Mouse (Mus musculus) CH12.LX (cell line): ENCODE results near the gene Gm4871. TPM values are rescaled to one million over a fixed set of nuclear protein-coding genes. Genes with fewer than 3 reads are reported as not detected.
A peak's percentile ranks its signal among the peaks of the same experiment; 100 is the strongest.

ENCODE experiments used
- DNase-seq: peaks from one replicate; pipeline ENCODE4 v3.0.0-alpha.2; 2013; ENCODE audit errors: extremely low read depth
- H3K27ac ChIP-seq: 2 replicates; pipeline ENCODE4 v1.5.1; 2012; ENCODE audit warnings: low read depth, mild to moderate bottlenecking, control low read depth, moderate library complexity; ENCODE audit not compliant: insufficient read depth
- H3K27me3 ChIP-seq: replicated peaks from 2 replicates; pipeline ENCODE3; 2012; ENCODE audit warnings: inconsistent platforms
- H3K36me3 ChIP-seq, 2 experiments: replicated peaks in 1 of 2; 2 replicates each; pipeline versions ENCODE3 to v1.6.1; 2012; ENCODE audit warnings: inconsistent platforms in 1 of 2, low read length in 1 of 2, mild to moderate bottlenecking in 1 of 2, mixed read lengths in 1 of 2, moderate library complexity in 1 of 2; ENCODE audit not compliant: control insufficient read depth in 1 of 2, insufficient read depth in 1 of 2
- H3K4me1 ChIP-seq, 2 experiments: 2 replicates each; pipeline ENCODE4 v1.6.1; 2012; ENCODE audit warnings: inconsistent platforms in 1 of 2, moderate library complexity in 1 of 2; ENCODE audit not compliant: insufficient read depth in 2 of 2, control insufficient read depth in 1 of 2
- H3K4me2 ChIP-seq: 2 replicates; pipeline ENCODE4 v1.6.1; 2012; ENCODE audit warnings: low read depth, mild to moderate bottlenecking, control low read depth; ENCODE audit not compliant: poor library complexity, insufficient read depth, severe bottlenecking
- H3K4me3 ChIP-seq, 3 experiments: fragments of 150-350 bp in 1 of 3; sonication (generic) in 1 of 3; replicated peaks in 1 of 3; 2 replicates each; pipeline versions ENCODE3 to v1.5.1; 2011 to 2012; ENCODE audit warnings: low read depth in 2 of 3, low read length in 2 of 3, mild to moderate bottlenecking in 2 of 3, moderate library complexity in 2 of 3, control low read depth in 1 of 3, improper control_type of control experiment in 1 of 3, inconsistent platforms in 1 of 3, mixed read lengths in 1 of 3; ENCODE audit not compliant: poor library complexity in 1 of 3
- H3K79me2 ChIP-seq: replicated peaks from 2 replicates; pipeline ENCODE4 v1.6.1; 2012; ENCODE audit warnings: mild to moderate bottlenecking, moderate library complexity; ENCODE audit not compliant: control insufficient read depth, poor library complexity, insufficient read depth, severe bottlenecking; ENCODE audit errors: extremely low read depth
- H3K9ac ChIP-seq: 2 replicates; pipeline ENCODE4 v1.6.1; 2012; ENCODE audit warnings: low read depth, mild to moderate bottlenecking, control low read depth, moderate library complexity; ENCODE audit not compliant: insufficient read depth
- H3K9me3 ChIP-seq: replicated peaks from 2 replicates; pipeline ENCODE3; 2012; ENCODE audit warnings: low read length, inconsistent platforms, mixed read lengths
- CHD1 ChIP-seq: IDR thresholded peaks from 2 replicates; pipeline ENCODE4 v1.6.1; 2012; ENCODE audit warnings: low read depth, low read length, improper control_type of control experiment, inconsistent platforms
- CHD2 ChIP-seq: IDR thresholded peaks from 2 replicates; pipeline ENCODE4 v1.6.1; 2011; ENCODE audit warnings: low read length, improper control_type of control experiment
- CTCF ChIP-seq, 2 experiments: IDR thresholded peaks in 1 of 2; conservative IDR thresholded peaks in 1 of 2; 2 replicates each; pipeline ENCODE4 v1.5.1; 2011 to 2012; ENCODE audit warnings: low read depth in 2 of 2, low read length in 2 of 2, improper control_type of control experiment in 1 of 2, inconsistent platforms in 1 of 2, mild to moderate bottlenecking in 1 of 2, moderate library complexity in 1 of 2
- E2F4 ChIP-seq: IDR thresholded peaks from 2 replicates; pipeline ENCODE4 v1.6.1; 2011; ENCODE audit warnings: low read depth, low read length, improper control_type of control experiment; ENCODE audit not compliant: insufficient replicate concordance
- EP300 ChIP-seq: IDR thresholded peaks from 2 replicates; pipeline ENCODE4 v1.6.1; 2011; ENCODE audit warnings: low read length, improper control_type of control experiment
- ETS1 ChIP-seq: conservative IDR thresholded peaks from 2 replicates; pipeline ENCODE4 v1.6.1; 2012; ENCODE audit warnings: low read depth, mild to moderate bottlenecking, inconsistent platforms, low read length, improper control_type of control experiment, moderate library complexity
- GABPA ChIP-seq: IDR thresholded peaks from 2 replicates; pipeline ENCODE4 v1.6.1; 2012; ENCODE audit warnings: low read depth, low read length, improper control_type of control experiment, inconsistent platforms; ENCODE audit not compliant: insufficient replicate concordance
- JUN ChIP-seq: IDR thresholded peaks from 2 replicates; pipeline ENCODE4 v1.6.1; 2011; ENCODE audit warnings: low read depth, mild to moderate bottlenecking, low read length, improper control_type of control experiment, moderate library complexity; ENCODE audit not compliant: insufficient read depth
- KAT2A ChIP-seq: IDR thresholded peaks from 2 replicates; pipeline ENCODE4 v1.6.1; 2012; ENCODE audit warnings: low read length, improper control_type of control experiment, inconsistent platforms; ENCODE audit not compliant: insufficient replicate concordance
- MAFK ChIP-seq: IDR thresholded peaks from 2 replicates; pipeline ENCODE4 v1.6.1; 2011; ENCODE audit warnings: low read length, improper control_type of control experiment; ENCODE audit not compliant: insufficient replicate concordance
- MAX ChIP-seq: IDR thresholded peaks from 2 replicates; pipeline ENCODE4 v1.6.1; 2011; ENCODE audit warnings: low read length, improper control_type of control experiment
- MXI1 ChIP-seq: IDR thresholded peaks from 2 replicates; pipeline ENCODE4 v1.6.1; 2011; ENCODE audit warnings: mild to moderate bottlenecking, low read depth, low read length, improper control_type of control experiment
- MYC ChIP-seq: IDR thresholded peaks from 2 replicates; pipeline ENCODE4 v1.6.1; 2011; ENCODE audit warnings: low read depth, mild to moderate bottlenecking, improper control_type of control experiment, low read length
- NELFE ChIP-seq: IDR thresholded peaks from 2 replicates; pipeline ENCODE4 v1.6.1; 2011; ENCODE audit warnings: low read depth, low read length, improper control_type of control experiment
- NRF1 ChIP-seq: IDR thresholded peaks from 2 replicates; pipeline ENCODE4 v1.6.1; 2014; ENCODE audit warnings: low read depth, mild to moderate bottlenecking, inconsistent platforms, low read length, improper control_type of control experiment, moderate library complexity
- POLR2A ChIP-seq: IDR thresholded peaks from 2 replicates; pipeline ENCODE4 v1.6.1; 2011; ENCODE audit warnings: low read depth, mild to moderate bottlenecking, improper control_type of control experiment, low read length
- SIN3A ChIP-seq: IDR thresholded peaks from 2 replicates; pipeline ENCODE4 v1.6.1; 2012; ENCODE audit warnings: low read length, improper control_type of control experiment, inconsistent platforms
- SMC3 ChIP-seq: IDR thresholded peaks from 2 replicates; pipeline ENCODE4 v1.6.1; 2011; ENCODE audit warnings: low read depth, low read length, improper control_type of control experiment
- TBP ChIP-seq: conservative IDR thresholded peaks from 2 replicates; pipeline ENCODE4 v1.6.1; 2011; ENCODE audit warnings: low read depth, low read length, improper control_type of control experiment
- TCF12 ChIP-seq: IDR thresholded peaks from 2 replicates; pipeline ENCODE4 v1.6.1; 2014; ENCODE audit warnings: low read depth, mild to moderate bottlenecking, inconsistent platforms, low read length, improper control_type of control experiment
- USF2 ChIP-seq: conservative IDR thresholded peaks from 2 replicates; pipeline ENCODE4 v1.6.1; 2011; ENCODE audit warnings: low read depth, low read length, improper control_type of control experiment
- ZC3H11A ChIP-seq: IDR thresholded peaks from 2 replicates; pipeline ENCODE4 v1.6.1; 2012; ENCODE audit warnings: low read depth, mild to moderate bottlenecking, inconsistent platforms, low read length, improper control_type of control experiment
- ZNF384 ChIP-seq: IDR thresholded peaks from 2 replicates; pipeline ENCODE4 v1.6.1; 2012; ENCODE audit warnings: low read depth, low read length, improper control_type of control experiment, inconsistent platforms
- dilution Hi-C: fragments of 300-500 bp; cut with MboI; formaldehyde crosslinking; loops from 2 replicates; pipeline ENCODE4 v1.14.3; 2020; ENCODE audit warnings: low sequenced_read_pairs; ENCODE audit not compliant: extremely low pct_unique_long_range_greater_than_20kb, extremely low pct_ligation_motif_present
- in situ Hi-C: fragments of 300-500 bp; cut with MboI; formaldehyde crosslinking; loops from 3 replicates; pipeline ENCODE4 v1.14.3; 2019; ENCODE audit warnings: low sequenced_read_pairs, low pct_ligation_motif_present, low pct_unique_long_range_greater_than_20kb, mixed read lengths
- polyA plus RNA-seq: library from polyadenylated mRNA; unstranded; fragments of >175 nt; gene quantifications from 2 replicates; pipeline ENCODE4 v1.2.1, GENCODE M21; 2012; ENCODE audit warnings: low read depth; ENCODE audit not compliant: insufficient read length
- total RNA-seq, 2 experiments: library from RNA; depleted of rRNA; stranded (reverse); fragments of 300-350 nt in 1 of 2; fragments of >200 nt in 1 of 2; gene quantifications; 2 replicates each; pipeline ENCODE4 v1.2.3; 2012 to 2014

The Gm4871 gene
- total and polyA plus RNA-seq, 3 experiments, result not detected

DNA sequence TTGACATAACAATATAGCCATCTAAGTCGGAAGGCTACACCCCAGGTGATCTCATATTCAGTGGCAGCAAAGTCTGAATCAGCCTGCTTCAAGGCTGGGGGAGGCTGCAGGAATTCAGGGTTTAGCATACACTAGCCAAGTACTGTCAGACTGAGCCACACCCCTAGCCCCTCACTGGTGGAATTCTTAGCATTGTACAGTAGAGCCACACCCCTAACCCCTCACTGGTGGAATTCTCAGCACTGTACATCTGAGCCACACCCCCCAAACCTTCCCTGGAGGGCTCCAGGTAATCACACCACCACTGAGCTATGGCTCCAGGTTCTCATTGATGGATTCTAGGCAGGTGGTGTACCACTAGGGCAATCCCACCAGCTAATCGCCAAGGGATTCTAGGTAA is 27.0 kb upstream of the Gm4871 start:
- no peak for TF ChIP-seq CHD2
- no peak for TF ChIP-seq TCF12
- no peak for TF ChIP-seq GABPA
- no peak for TF ChIP-seq SIN3A
- TF ChIP-seq MAFK, result no peak
- TF ChIP-seq TBP, result no peak
- no peak for TF ChIP-seq MXI1
- no peak for TF ChIP-seq JUN
- TF ChIP-seq ZNF384, result no peak
- no peak for TF ChIP-seq KAT2A
- no peak for TF ChIP-seq CHD1
- TF ChIP-seq MAX, result no peak
- no peak for TF ChIP-seq E2F4
- no peak for TF ChIP-seq USF2
- no peak for TF ChIP-seq ETS1
- TF ChIP-seq NELFE, result no peak
- TF ChIP-seq POLR2A, result no peak
- TF ChIP-seq, all 38 proteins: peak for 0
- dilution Hi-C loops, result no loop called here
- Histone ChIP-seq H3K9ac (no peak overlapping the region), H3K27ac (no peak overlapping the region), H3K36me3 (no peaks in the 10 kb centered on the region), H3K9me3 (no peaks in the 10 kb centered on the region), H3K4me3 (no peak overlapping the region), H3K4me1 (peaks cover 0 to 12% of the 10 kb centered on the region in 2 experiments; a peak in 2 of 4 replicates), H3K4me2 (no peak overlapping the region), H3K27me3 (no peaks in the 10 kb centered on the region), H3K79me2 (no peaks in the 10 kb centered on the region)
- in situ Hi-C loops, result no loop called here
- no peak for DNase-seq

- DNase-seq, result no peak
Measured at GRCm38 (mm10) chr5:145058722-145059121, 26.2 kb upstream of the Gm4871 start.

More at GRCm38 (mm10) chr5:145058722-145059121, 26.2 kb upstream of the Gm4871 start:
- H3K79me2 ChIP-seq, result no peaks in the 10 kb centered on the region
- H3K9ac ChIP-seq, result no peak overlapping the region
- in situ Hi-C loops (no loop called here), dilution Hi-C loops (no loop called here)
- H3K4me2 ChIP-seq, result no peak overlapping the region
- H3K27me3 ChIP-seq, result no peaks in the 10 kb centered on the region
- no peak overlapping the region for H3K4me3 ChIP-seq
- H3K27ac ChIP-seq, result no peak overlapping the region
- no peaks in the 10 kb centered on the region for H3K9me3 ChIP-seq
- no peak for TF ChIP-seq POLR2A
- TF ChIP-seq ZC3H11A, result no peak
- TF ChIP-seq NRF1, result no peak
- no peak for TF ChIP-seq MYC
- no peak for TF ChIP-seq EP300
- no peak for TF ChIP-seq SMC3
- no peak for TF ChIP-seq NELFE
- peak in 1 of 2 experiments; percentile 25; a peak in 1 of 4 replicates for TF ChIP-seq CTCF (conservative IDR thresholded peaks at IDR 0.05 in 1 of 2, IDR thresholded peaks at IDR 0.05 in 1 of 2; ENCODE audit: low read depth in 2 of 2, low read length in 2 of 2)
- H3K36me3 ChIP-seq, result no peaks in the 10 kb centered on the region
- peaks cover 0 to 12% of the 10 kb centered on the region in 2 experiments; a peak in 2 of 4 replicates for H3K4me1 ChIP-seq
